In the genomic region with DNA sequence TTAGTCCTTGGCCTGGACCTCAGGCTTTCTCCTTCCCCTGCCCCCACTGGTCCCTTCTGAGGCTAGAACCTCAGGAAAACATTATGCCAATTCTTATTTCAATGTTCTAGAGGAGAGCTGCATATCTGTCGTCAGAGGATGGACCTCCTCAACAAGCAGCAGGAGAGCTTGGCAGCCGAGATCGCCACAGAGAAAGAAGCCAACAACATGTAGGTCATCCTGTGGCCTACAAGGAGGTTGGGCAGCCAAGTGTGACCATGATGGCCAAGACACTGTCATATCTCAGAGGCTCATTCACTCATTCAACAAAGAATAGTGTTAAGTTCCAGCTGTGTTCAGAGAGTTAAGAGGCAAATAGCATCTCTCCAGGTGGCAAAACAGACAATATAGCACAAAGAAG, we compare ENCODE assay signal across 21 mouse cellular contexts. TPM values are rescaled to one million over a fixed set of nuclear protein-coding genes. Genes with fewer than 3 reads are reported as not detected.
DNase-seq lines count a peak whose midpoint lies in the region; ATAC-seq lines count a peak whose summit lies in the region.
"Had no signal": no experiment of that assay in that cellular context is flagged by ENCODE, and none has a peak within 500 bp of the region (broad histone marks: within the 10 kb centered on the region; RNA-seq: fewer than 3 reads in every experiment).

No protein-coding gene starts in this region.

- no peak overlapping the region for H3K4me3 ChIP-seq in liver, embryonic 12.5 days
- H3K4me3 ChIP-seq: embryonic facial prominence, embryonic 13.5 days; forebrain, embryonic 13.5 days; heart, adult 2 months; heart, embryonic 15.5 days; hindbrain, embryonic 13.5 days had no signal

- no peak overlapping the region for H3K4me2 ChIP-seq in liver, embryonic 12.5 days
- H3K4me2 ChIP-seq: embryonic facial prominence, embryonic 13.5 days; forebrain, embryonic 13.5 days; heart, embryonic 11.5 days; heart, embryonic 15.5 days; hindbrain, embryonic 13.5 days had no signal

- no peaks in the 10 kb centered on the region for H3K36me3 ChIP-seq in liver, embryonic 12.5 days
- H3K36me3 ChIP-seq: G1E; heart, embryonic 15.5 days had no signal

- no peaks in the 10 kb centered on the region for H3K4me1 ChIP-seq in liver, embryonic 12.5 days
- H3K4me1 ChIP-seq: embryonic facial prominence, embryonic 13.5 days; forebrain, embryonic 13.5 days; heart, embryonic 15.5 days; hindbrain, embryonic 13.5 days had no signal

- ATAC-seq in cerebellum, adult (ENCODE audit: insufficient number of reproducible peaks, low FRiP score, low TSS enrichment): peak; percentile 78; the same call in 1 of the 2 replicates
- no peak for ATAC-seq in liver, embryonic 12.5 days
- ATAC-seq: CD4-positive, CD25-positive, alpha-beta regulatory T cell, adult 4 months; forebrain, embryonic 13.5 days; hindbrain, postnatal 0 days had no signal

- H3K27ac ChIP-seq in liver, embryonic 12.5 days: no peak overlapping the region
- H3K27ac ChIP-seq: embryonic facial prominence, embryonic 13.5 days; forebrain, embryonic 13.5 days; heart, adult 2 months; heart, embryonic 15.5 days; hindbrain, embryonic 13.5 days; hindbrain, postnatal 0 days had no signal

- WGBS in liver, embryonic 12.5 days (ENCODE audit: insufficient replicate concordance): 73% methylated on average over 3 of the region's 3 CpGs

- H3K9ac ChIP-seq in liver, embryonic 12.5 days: no peak overlapping the region
- H3K9ac ChIP-seq: embryonic facial prominence, embryonic 13.5 days; forebrain, embryonic 13.5 days; heart, embryonic 15.5 days; hindbrain, embryonic 13.5 days had no signal

- no peak for DNase-seq in cerebellum, postnatal 4 days (ENCODE audit: low spot score in 2 of 2)
- peak; percentile 74 to 86 for DNase-seq in cerebellum, adult 18-20 months
- peak; percentile 88 for DNase-seq in cerebellum, adult 9-11 months
- DNase-seq in cerebellum, postnatal 36 days: peak; percentile 78
- DNase-seq in retina, postnatal 1 day: no peak
- DNase-seq in spleen, postnatal 10 days (ENCODE audit: low spot score in 2 of 2): no peak
- DNase-seq: adrenal gland, postnatal 10 days; B cell, adult 2 months; gastrocnemius, postnatal 10 days; kidney, adult 18-20 months had no signal

- 0 out of 2 replicates have a peak, but pooled peaks cover 2% of the 10 kb centered on the region for H3K27me3 ChIP-seq in liver, embryonic 12.5 days (replicated peaks)
- H3K27me3 ChIP-seq: embryonic facial prominence, embryonic 13.5 days; forebrain, embryonic 13.5 days; heart, embryonic 15.5 days; hindbrain, embryonic 13.5 days had no signal

- no peaks in the 10 kb centered on the region for H3K9me3 ChIP-seq in liver, embryonic 12.5 days (replicated peaks)
- H3K9me3 ChIP-seq: embryonic facial prominence, embryonic 13.5 days; forebrain, embryonic 13.5 days; G1E; heart, embryonic 15.5 days; hindbrain, embryonic 13.5 days had no signal

RNA-seq across cellular contexts. Expression of a gene that starts 11.1 kb away (rescaled TPM):
- 0.39 and 0.53 TPM in 2 replicates for polyA plus RNA-seq in liver, embryonic 12.5 days (2016; fragmentation: Nextera tagmentation; extraction: Ambion mirVana)
- polyA plus RNA-seq: G1E had no signal

RNA-seq across cellular contexts. Expression of a gene that starts 22.2 kb away (rescaled TPM):
- polyA plus RNA-seq in liver, embryonic 12.5 days (2016; fragmentation: Nextera tagmentation; extraction: Ambion mirVana): not detected in 2 replicates
- polyA plus RNA-seq: embryonic facial prominence, embryonic 13.5 days; G1E; heart, embryonic 15.5 days had no signal

RNA-seq across cellular contexts. Expression of a gene that starts 48.8 kb away (rescaled TPM):
- polyA plus RNA-seq in liver, embryonic 12.5 days (2016; fragmentation: Nextera tagmentation; extraction: Ambion mirVana): not detected in 2 replicates
- polyA plus RNA-seq: CD4-positive, CD25-positive, alpha-beta regulatory T cell, adult 4 months; G1E; heart, embryonic 11.5 days; heart, embryonic 15.5 days; hindbrain, embryonic 13.5 days had no signal

RNA-seq across cellular contexts. Expression of a gene that starts 59.0 kb away (rescaled TPM):
- polyA plus RNA-seq in liver, embryonic 12.5 days (2016; fragmentation: Nextera tagmentation; extraction: Ambion mirVana): 3.7 and 4.2 TPM in 2 replicates
- polyA plus RNA-seq: G1E had no signal

Comparison
In these comparisons a context has a peak if more than half of its experiments do, and no peak if none do; other contexts are left out.
1. DNase-seq: peak in cerebellum, adult 18-20 months (2 of 2), cerebellum, adult 9-11 months (single experiment) and cerebellum, postnatal 36 days (2 of 2); none in cerebellum, postnatal 4 days (0 of 2), retina, postnatal 1 day (single experiment) and spleen, postnatal 10 days (0 of 2).